Mouse (Mus musculus): Measurements from ENCODE around the gene Exph5.

The Exph5 gene

DNA sequence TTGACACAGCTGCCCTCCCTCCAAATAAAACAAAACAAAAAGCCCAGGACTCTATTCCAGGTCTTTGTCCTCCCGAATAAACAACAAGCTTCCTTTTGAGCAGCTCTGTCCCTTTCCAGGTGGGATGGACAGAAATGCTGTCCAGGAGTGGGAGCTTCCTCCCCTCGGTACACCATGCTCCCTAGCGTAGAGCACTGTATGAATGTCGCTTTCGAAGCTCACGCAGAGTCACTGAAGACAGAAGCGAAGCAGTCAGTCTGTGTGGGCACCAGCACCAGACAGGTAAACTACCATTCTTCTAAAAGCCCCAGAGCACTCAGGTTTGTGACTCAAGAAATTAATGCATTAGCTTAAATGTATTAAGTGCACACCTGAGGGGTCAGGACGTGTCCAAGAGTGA is 20.2 kb downstream of the Exph5 start:
- no peak for DNase-seq (ENCODE audit: low spot score)

GRCm38 (mm10) chr9:53323419-53324251 is 22.2 kb downstream of the Exph5 start:
- DNase-seq (ENCODE audit: low spot score), result peak; percentile 41

- peak; percentile 73 for DNase-seq (ENCODE audit: low spot score)
Measured at GRCm38 (mm10) chr9:53325363-53326090, 24.1 kb downstream of the Exph5 start.

DNA sequence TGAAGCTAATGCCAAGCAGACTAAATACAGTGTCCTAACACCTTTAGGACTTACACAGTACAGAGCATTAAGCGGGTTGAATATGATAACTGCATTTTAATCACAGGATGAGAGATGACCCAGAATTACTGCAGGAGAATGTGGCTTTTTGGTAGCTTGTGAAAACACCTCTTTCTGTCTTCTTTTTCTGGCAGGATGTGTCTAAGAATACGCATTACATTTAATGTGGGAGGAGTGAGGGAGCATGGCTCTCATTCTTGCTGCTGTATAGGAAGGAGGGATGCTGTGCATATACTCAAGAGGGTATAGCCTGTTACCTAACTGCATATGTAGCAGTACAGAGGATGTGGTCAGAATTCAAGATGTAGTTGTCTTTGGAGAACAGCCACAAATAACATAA is 26.7 kb downstream of the Exph5 start:
- no peak for DNase-seq (ENCODE audit: low spot score)

DNA sequence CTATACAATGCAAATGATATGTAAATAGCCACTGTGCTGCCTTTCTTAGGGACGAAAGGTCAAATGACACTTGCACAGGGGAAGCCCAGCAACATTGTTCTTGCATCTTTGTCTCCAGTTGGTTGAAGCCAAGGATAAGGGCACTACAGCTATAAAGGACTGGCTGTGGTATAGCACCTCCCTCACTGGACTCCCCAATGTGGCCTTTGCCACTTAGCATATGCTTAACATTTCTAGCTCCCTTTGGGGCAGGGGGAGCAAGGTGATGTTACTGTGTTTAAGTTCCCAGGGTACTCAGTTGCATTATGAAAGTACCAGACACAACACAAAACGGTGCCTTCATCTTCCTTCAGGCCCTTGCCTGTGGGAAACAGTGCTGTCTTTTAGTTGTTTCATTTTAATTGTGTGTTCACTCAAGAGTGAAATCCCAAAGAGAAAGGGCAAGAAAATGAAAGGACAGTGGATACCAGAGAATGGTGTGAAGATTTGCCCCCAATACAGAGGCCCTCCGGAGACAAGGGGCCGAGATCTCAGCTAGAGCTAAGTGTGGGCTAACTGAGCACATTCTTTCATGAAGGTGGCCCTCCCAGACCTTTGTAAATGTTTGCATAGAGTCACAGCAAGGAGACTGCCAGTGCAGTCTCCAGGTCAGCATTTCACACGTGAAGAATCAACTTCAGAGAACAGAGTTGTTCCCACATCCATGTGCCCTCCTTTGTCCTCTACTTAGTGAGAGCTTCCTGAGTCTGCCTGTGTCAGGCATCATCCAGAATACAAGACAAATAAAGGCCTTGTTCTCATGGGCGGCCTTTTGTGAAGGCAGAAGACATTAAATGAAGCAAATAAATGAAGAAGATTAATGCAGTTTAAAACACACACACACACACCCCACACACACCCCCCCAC is 28.1 kb downstream of the Exph5 start:
- no peak for DNase-seq (ENCODE audit: low spot score)

- DNase-seq (ENCODE audit: low spot score), result no peak
Measured at GRCm38 (mm10) chr9:53330247-53330646, 28.8 kb downstream of the Exph5 start.

GRCm38 (mm10) chr9:53333436-53333835 is 32.0 kb downstream of the Exph5 start:
- DNase-seq (ENCODE audit: low spot score), result no peak

DNA sequence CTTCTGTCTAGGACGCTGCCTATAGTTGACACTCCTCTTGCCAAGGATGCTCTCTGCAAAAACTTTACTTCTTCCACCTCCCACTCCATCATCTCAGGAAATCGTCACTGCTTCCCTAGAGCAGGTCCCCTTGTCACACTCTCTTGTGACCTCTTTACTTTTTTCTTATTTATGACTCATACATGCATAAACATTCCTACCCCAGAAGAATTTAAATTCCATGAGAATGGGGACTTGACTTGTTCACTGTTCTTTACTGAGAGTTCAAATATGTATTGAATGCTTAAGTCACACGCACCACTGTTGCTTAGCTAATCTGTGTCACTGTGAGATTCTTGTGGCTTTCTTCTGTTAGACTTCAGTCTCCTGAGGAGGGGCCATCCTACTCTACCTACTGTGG is 33.7 kb downstream of the Exph5 start:
- no peak for DNase-seq (ENCODE audit: low spot score)

- no peak for DNase-seq (ENCODE audit: low spot score)
Measured at GRCm38 (mm10) chr9:53339603-53340002, 38.1 kb downstream of the Exph5 start.

DNA sequence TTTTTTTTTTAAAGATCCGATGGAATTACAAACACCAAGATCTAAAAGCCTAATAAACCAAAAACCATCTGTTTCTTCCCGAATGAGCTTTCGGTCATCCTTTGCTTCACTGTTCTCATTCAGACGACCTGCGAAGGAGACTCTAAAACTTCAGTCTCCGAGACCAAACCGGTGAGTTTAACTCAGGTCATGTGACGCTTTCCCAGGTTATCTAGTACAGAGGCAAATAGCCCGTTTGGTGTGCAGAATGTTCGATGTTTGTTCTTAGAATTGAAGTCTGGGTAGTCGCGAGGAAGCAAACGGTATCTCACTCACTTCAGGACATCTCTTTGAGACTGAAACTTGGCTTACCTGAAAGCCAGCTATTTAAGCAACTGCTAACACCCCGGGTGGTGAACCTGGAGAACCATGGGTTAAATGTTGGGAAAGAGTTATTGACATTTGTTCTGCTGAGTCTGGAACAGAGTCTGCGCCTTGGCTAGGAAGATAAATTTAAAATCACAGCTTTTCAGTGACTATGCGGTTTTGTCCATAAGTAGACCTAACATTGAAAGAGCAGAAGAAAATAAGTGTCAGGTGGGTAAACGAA is 39.0 kb downstream of the Exph5 start:
- peak; percentile 30 for DNase-seq (ENCODE audit: low spot score)

- DNase-seq (ENCODE audit: low spot score), result peak; percentile 47
Measured at GRCm38 (mm10) chr9:53340969-53341368, 39.5 kb downstream of the Exph5 start.

DNA sequence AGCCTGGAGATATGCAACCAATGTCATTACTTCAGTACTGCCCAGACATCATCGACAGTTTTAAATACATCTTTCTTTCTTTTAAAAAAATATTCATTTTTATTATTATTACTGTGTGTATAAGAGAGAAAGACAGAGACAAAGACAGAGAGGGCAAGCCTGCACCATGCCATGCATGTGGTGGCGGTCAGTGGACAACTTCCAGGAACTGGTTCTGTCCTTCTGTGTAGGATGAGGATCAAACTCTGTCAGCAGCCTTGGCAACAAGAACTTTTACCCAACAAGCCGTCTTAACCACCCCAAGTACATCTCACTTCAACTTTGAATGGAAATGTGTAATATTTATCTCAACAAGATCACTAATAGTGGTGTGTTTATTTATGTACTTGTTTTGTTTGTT is 40.5 kb downstream of the Exph5 start:
- DNase-seq (ENCODE audit: low spot score), result no peak

GRCm38 (mm10) chr9:53344646-53345432 is 43.4 kb downstream of the Exph5 start:
- no peak for DNase-seq (ENCODE audit: low spot score)

DNA sequence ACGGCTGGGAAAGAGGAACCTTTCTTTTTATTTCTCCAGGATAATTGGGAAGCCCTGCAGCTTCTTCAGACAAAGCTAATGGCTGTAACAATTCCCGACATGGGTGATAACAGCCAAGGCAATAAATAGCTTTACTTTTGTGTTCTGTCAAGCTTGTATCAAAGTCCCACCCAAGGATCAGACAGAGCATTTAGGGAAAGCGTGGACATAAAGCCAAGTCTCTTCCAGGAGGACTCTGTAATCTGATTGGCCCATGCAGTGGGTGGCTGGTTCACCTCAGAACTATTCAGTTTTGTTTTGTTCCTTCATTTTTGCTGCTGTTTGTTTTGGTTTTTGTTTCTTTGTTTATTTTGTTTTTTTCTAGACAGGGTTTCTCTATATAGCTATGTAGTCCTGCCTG is 44.3 kb downstream of the Exph5 start:
- DNase-seq (ENCODE audit: low spot score), result no peak

- DNase-seq (ENCODE audit: low spot score), result no peak
Measured at GRCm38 (mm10) chr9:53346402-53346801, 44.9 kb downstream of the Exph5 start.

- no peak for DNase-seq (ENCODE audit: low spot score)
Measured at GRCm38 (mm10) chr9:53349211-53349610, 47.7 kb downstream of the Exph5 start.

DNA sequence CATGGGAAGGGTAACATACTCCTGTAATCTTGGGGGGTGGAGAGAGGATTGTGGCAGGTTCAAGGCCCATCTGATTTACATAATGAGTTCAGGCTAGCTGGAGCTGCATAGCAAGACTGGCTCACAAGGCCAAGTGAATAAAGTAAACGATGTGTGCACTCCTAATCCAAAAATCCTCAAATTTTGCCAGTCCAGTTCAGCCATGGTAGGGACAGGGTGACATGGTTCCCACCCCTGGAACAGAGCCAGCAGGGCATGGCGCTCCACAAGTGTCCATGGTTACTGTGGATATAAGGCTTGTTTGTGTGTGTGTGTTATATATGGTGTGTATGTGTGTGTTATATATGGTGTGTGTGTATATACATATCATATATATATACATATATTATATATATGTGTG is 48.9 kb downstream of the Exph5 start:
- no peak for DNase-seq (ENCODE audit: low spot score)

- DNase-seq (ENCODE audit: low spot score), result no peak
Measured at GRCm38 (mm10) chr9:53351899-53352298, 50.4 kb downstream of the Exph5 start.

- DNase-seq (ENCODE audit: low spot score), result no peak
Measured at GRCm38 (mm10) chr9:53353161-53353560, 51.7 kb downstream of the Exph5 start.

- DNase-seq (ENCODE audit: low spot score), result peak; percentile 88
Measured at GRCm38 (mm10) chr9:53356219-53357155, 55.0 kb downstream of the Exph5 start.

Measured in lung, postnatal 25 days (tissue).